In the genomic region with DNA sequence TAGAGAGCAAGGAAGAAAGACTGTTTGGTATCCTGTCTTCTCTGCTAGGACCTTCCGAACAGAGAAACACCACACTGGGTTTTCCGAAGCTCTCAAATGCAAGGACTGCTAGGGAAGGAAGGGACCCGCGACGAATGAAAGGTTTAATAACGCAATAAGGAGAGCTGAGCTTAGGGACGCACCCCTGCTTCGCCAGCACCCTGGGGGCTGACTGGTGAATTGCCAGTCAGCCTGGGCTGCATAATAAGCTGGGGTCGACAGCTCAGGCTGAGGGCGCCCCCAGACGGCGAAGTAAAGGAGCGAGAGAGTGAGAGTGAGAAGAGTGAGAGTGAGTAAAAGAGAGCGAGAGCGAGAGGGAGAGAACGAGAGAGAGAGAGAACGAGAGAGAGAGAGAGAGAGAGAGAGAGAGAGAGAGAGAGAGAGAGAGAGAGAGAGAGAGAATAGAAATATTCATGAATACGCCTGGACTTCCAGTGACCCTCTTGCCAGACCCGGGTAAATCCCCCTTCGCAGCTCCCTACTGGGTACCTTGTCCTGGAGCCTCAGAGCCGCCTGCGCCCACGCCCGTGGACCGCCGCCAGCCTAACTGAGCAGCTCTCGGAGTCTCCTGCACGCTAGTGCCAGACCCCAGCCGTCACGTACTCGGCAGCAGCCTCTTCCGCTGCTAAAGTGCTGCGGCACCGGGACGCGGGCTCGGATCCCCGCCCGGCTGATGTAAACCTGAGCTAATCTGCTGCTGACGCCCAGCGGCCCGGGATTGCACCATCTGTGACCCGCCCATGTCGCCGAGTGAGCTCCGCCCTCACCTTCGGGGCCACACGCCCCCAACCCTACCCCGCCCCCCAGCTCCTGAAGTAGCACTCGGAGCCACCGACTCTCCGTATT, we compare ENCODE assay signal across 7 mouse cellular contexts. TPM values are rescaled to one million over a fixed set of nuclear protein-coding genes. Genes with fewer than 3 reads are reported as not detected.
DNase-seq lines count a peak whose midpoint lies in the region; ATAC-seq and TF ChIP-seq lines count a peak whose summit lies in the region.

A gene (minus strand): TSS at position 704 of the 885 bp plus-strand sequence.

- peak within 1 kb of the TSS; percentile 94 for H3K4me2 ChIP-seq in hindbrain, postnatal 0 days (ENCODE audit: low read depth, low read length)

- H3K9me3 ChIP-seq in hindbrain, postnatal 0 days (ENCODE audit: low read length), result no peaks in the 10 kb centered on the region
- no peaks in the 10 kb centered on the region for H3K9me3 ChIP-seq in midbrain, embryonic 10.5 days (replicated peaks)

- no peaks in the 10 kb centered on the region for H3K36me3 ChIP-seq in hindbrain, postnatal 0 days (ENCODE audit: insufficient read depth, low read length)
- no peaks in the 10 kb centered on the region for H3K36me3 ChIP-seq in midbrain, embryonic 10.5 days

- peak within 1 kb of the TSS; percentile 88 for H3K27ac ChIP-seq in gastrocnemius, adult 2 months
- peak within 1 kb of the TSS; percentile 81 for H3K27ac ChIP-seq in hindbrain, postnatal 0 days
- peak within 1 kb of the TSS; percentile 63 for H3K27ac ChIP-seq in midbrain, embryonic 10.5 days (replicated peaks)

- intact Hi-C loops in gastrocnemius, adult 2 months (cut with DNase I), result no loop called here
- intact Hi-C loops in left cerebral cortex, postnatal 36 days (cut with DNase I), result no loop called here

- H3K27me3 ChIP-seq in hindbrain, postnatal 0 days (ENCODE audit: insufficient read depth, low read length), result no peaks in the 10 kb centered on the region
- peaks cover 38% of the 10 kb centered on the region for H3K27me3 ChIP-seq in midbrain, embryonic 10.5 days (ENCODE audit: low read depth, poor library complexity, severe bottlenecking)

- DNase-seq in cerebellum, postnatal 4 days (ENCODE audit: low spot score in 2 of 2), result peak; percentile 53 to 80
- DNase-seq in gastrocnemius, adult 2 months, result peak; percentile 88
- DNase-seq in hindbrain, postnatal 0 days (ENCODE audit: low spot score), result peak; percentile 89
- peak; percentile 57 to 59 for DNase-seq in left cerebral cortex, postnatal 36 days (ENCODE audit: low spot score in 2 of 2)
- DNase-seq in midbrain, embryonic 10.5 days (ENCODE audit: low spot score), result peak; percentile 78
- peak; percentile 46 to 50 for DNase-seq in right cerebral cortex, postnatal 36 days (ENCODE audit: low spot score in 2 of 2)

- WGBS in hindbrain, postnatal 0 days, result under 1% methylated on average over 52 of the region's 52 CpGs
- WGBS in midbrain, embryonic 10.5 days, result under 1% methylated on average over 52 of the region's 52 CpGs

- peak; percentile 89 for ATAC-seq in activated CD4-positive, CD25-positive, alpha-beta regulatory T cell, adult 4 months
- peak; percentile 90 for ATAC-seq in hindbrain, postnatal 0 days

- peak within 1 kb of the TSS; percentile 79 for H3K4me3 ChIP-seq in gastrocnemius, adult 2 months
- H3K4me3 ChIP-seq in hindbrain, postnatal 0 days (ENCODE audit: low read length), result peak within 1 kb of the TSS; percentile 53
- H3K4me3 ChIP-seq in midbrain, embryonic 10.5 days, result peak within 1 kb of the TSS; percentile 67

- peaks cover 4% of the 10 kb centered on the region; the same call in 1 of the 2 replicates for H3K4me1 ChIP-seq in hindbrain, postnatal 0 days (ENCODE audit: insufficient read depth, low read length)
- H3K4me1 ChIP-seq in midbrain, embryonic 10.5 days, result peaks cover 18% of the 10 kb centered on the region

- TF ChIP-seq CTCF in gastrocnemius, adult 2 months (IDR thresholded peaks at IDR 0.05), result peak; percentile 61
- peak; percentile 81 for TF ChIP-seq CTCF in hindbrain, postnatal 0 days (IDR thresholded peaks at IDR 0.05; ENCODE audit: low read depth)

- peak within 1 kb of the TSS; percentile 69 for H3K9ac ChIP-seq in hindbrain, postnatal 0 days (replicated peaks; ENCODE audit: low read length)

RNA-seq across cellular contexts. Expression of the gene that starts here (rescaled TPM):
- 1 to 10 TPM; 3.4 to 5.1 TPM for polyA plus RNA-seq in activated CD4-positive, CD25-positive, alpha-beta regulatory T cell, adult 4 months (2017; shearing (Covaris generic))
- 1 to 10 TPM; 1.2 to 1.4 TPM for total RNA-seq in gastrocnemius, adult 2 months (2021)
- 2.5 and 4.2 TPM in 2 replicates for total RNA-seq in hindbrain, postnatal 0 days (2014; rRNA removed)
- polyA plus RNA-seq in hindbrain, postnatal 0 days (2015; fragmentation: Nextera tagmentation; extraction: Ambion mirVana), result 2.7 and 3.4 TPM in 2 replicates
- 1 to 10 TPM in 1 of 2 experiments, under 1 TPM in 1; 0.62 to 1.7 TPM for total RNA-seq in left cerebral cortex, postnatal 36 days (2021)
- 2.2 and 2.8 TPM in 2 replicates for polyA plus RNA-seq in midbrain, embryonic 10.5 days (2016; fragmentation: Nextera tagmentation; extraction: Ambion mirVana)

Comparison
In these comparisons a context has a peak if more than half of its experiments do, and no peak if none do; other contexts are left out.
1. Peak in every context shown above with its lines: DNase-seq, ATAC-seq, H3K4me3 ChIP-seq and H3K27ac ChIP-seq.